Mouse (Mus musculus) CH12.LX (cell line): ENCODE measurements around the gene Armc10.

Source experiments
- BHLHE40 ChIP-seq: IDR thresholded peaks from 2 replicates; pipeline ENCODE4 v1.6.1; 2011; ENCODE audit warnings: mild to moderate bottlenecking, low read depth, low read length, improper control_type of control experiment
- CTCF ChIP-seq, 2 experiments: IDR thresholded peaks in 1 of 2; conservative IDR thresholded peaks in 1 of 2; 2 replicates each; pipeline ENCODE4 v1.5.1; 2011 to 2012; ENCODE audit warnings: low read depth in 2 of 2, low read length in 2 of 2, improper control_type of control experiment in 1 of 2, inconsistent platforms in 1 of 2, mild to moderate bottlenecking in 1 of 2, moderate library complexity in 1 of 2
- EP300 ChIP-seq: IDR thresholded peaks from 2 replicates; pipeline ENCODE4 v1.6.1; 2011; ENCODE audit warnings: low read length, improper control_type of control experiment
- ETS1 ChIP-seq: conservative IDR thresholded peaks from 2 replicates; pipeline ENCODE4 v1.6.1; 2012; ENCODE audit warnings: low read depth, mild to moderate bottlenecking, inconsistent platforms, low read length, improper control_type of control experiment, moderate library complexity
- HCFC1 ChIP-seq: IDR thresholded peaks from 2 replicates; pipeline ENCODE4 v1.6.1; 2012; ENCODE audit warnings: low read depth, mild to moderate bottlenecking, inconsistent platforms, low read length, improper control_type of control experiment
- MAX ChIP-seq: IDR thresholded peaks from 2 replicates; pipeline ENCODE4 v1.6.1; 2011; ENCODE audit warnings: low read length, improper control_type of control experiment
- MAZ ChIP-seq: IDR thresholded peaks from 2 replicates; pipeline ENCODE4 v1.6.1; 2012; ENCODE audit warnings: low read depth, mild to moderate bottlenecking, inconsistent platforms, low read length, improper control_type of control experiment, moderate library complexity
- POLR2A ChIP-seq: IDR thresholded peaks from 2 replicates; pipeline ENCODE4 v1.6.1; 2011; ENCODE audit warnings: low read depth, mild to moderate bottlenecking, improper control_type of control experiment, low read length
- SIN3A ChIP-seq: IDR thresholded peaks from 2 replicates; pipeline ENCODE4 v1.6.1; 2012; ENCODE audit warnings: low read length, improper control_type of control experiment, inconsistent platforms
- USF2 ChIP-seq: conservative IDR thresholded peaks from 2 replicates; pipeline ENCODE4 v1.6.1; 2011; ENCODE audit warnings: low read depth, low read length, improper control_type of control experiment
- ZKSCAN1 ChIP-seq: IDR thresholded peaks from 2 replicates; pipeline ENCODE4 v1.6.1; 2012; ENCODE audit warnings: low read depth, inconsistent platforms, low read length, improper control_type of control experiment, borderline replicate concordance
- ZMIZ1 ChIP-seq: IDR thresholded peaks from 2 replicates; pipeline ENCODE4 v1.6.1; 2012; ENCODE audit warnings: low read depth, mild to moderate bottlenecking, inconsistent platforms, low read length, improper control_type of control experiment

DNA sequence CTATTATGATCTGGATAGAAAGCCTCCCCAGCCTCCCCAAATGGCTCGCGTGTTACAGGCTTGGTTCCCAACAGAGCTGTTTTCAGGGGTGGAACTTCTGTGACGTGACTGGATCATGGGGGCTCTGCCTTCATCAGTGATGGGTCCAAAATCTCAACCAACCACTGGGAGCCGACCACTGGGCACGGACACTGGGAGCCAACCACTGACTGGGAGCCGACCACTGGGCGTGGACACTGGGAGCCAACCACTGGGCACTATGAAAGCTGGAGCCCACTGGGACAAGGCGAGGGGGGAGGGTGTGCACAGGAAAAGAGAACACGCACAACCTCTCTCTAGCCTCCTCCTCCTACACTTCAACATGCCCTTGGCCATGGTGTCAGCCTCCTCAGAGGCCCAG, 38.2 kb downstream of the Armc10 start:
- TF ChIP-seq ETS1 (no peak), EP300 (no peak), POLR2A (no peak), MAX (no peak), HCFC1 (no peak), CTCF (conservative IDR thresholded peaks at IDR 0.05 in 1 of 2, IDR thresholded peaks at IDR 0.05 in 1 of 2; ENCODE audit: low read depth in 2 of 2, low read length in 2 of 2) (no peak), BHLHE40 (no peak), MAZ (no peak), USF2 (no peak), SIN3A (no peak), ZMIZ1 (no peak), ZKSCAN1 (no peak)
